Mouse (Mus musculus): Measurements from ENCODE around the gene Myo18a.
A peak's percentile ranks its signal among the peaks of the same experiment; 100 is the strongest.

The Myo18a gene

GRCm38 (mm10) chr11:77771879-77772713 lies 9.1 kb downstream of the Myo18a start:
- DNase-seq (ENCODE audit: low spot score), result peak; percentile 81

GRCm38 (mm10) chr11:77775701-77776400 lies 12.8 kb downstream of the Myo18a start:
- DNase-seq (ENCODE audit: low spot score), result no peak

GRCm38 (mm10) chr11:77777436-77777835 lies 14.4 kb downstream of the Myo18a start:
- no peak for DNase-seq (ENCODE audit: low spot score)

- DNase-seq (ENCODE audit: low spot score), result no peak
Observed at GRCm38 (mm10) chr11:77777937-77778336, 14.9 kb downstream of the Myo18a start.

GRCm38 (mm10) chr11:77779240-77779639 lies 16.2 kb downstream of the Myo18a start:
- no peak for DNase-seq (ENCODE audit: low spot score)

- no peak for DNase-seq (ENCODE audit: low spot score)
Observed at GRCm38 (mm10) chr11:77781088-77781487, 18.0 kb downstream of the Myo18a start.

GRCm38 (mm10) chr11:77782104-77782815 lies 19.2 kb downstream of the Myo18a start:
- DNase-seq (ENCODE audit: low spot score), result no peak

GRCm38 (mm10) chr11:77783211-77783746 lies 20.2 kb downstream of the Myo18a start:
- peak; percentile 66 for DNase-seq (ENCODE audit: low spot score)

- DNase-seq (ENCODE audit: low spot score), result no peak
Observed at GRCm38 (mm10) chr11:77783747-77784646, 21.0 kb downstream of the Myo18a start.

GRCm38 (mm10) chr11:77784894-77785293 lies 21.8 kb downstream of the Myo18a start:
- DNase-seq (ENCODE audit: low spot score), result no peak

- peak; percentile 83 for DNase-seq (ENCODE audit: low spot score)
Observed at GRCm38 (mm10) chr11:77785396-77785767, 22.3 kb downstream of the Myo18a start.

- DNase-seq (ENCODE audit: low spot score), result peak; percentile 92
Observed at GRCm38 (mm10) chr11:77785768-77786561, 22.9 kb downstream of the Myo18a start.

GRCm38 (mm10) chr11:77787707-77788106 lies 24.7 kb downstream of the Myo18a start, which contains the start of gene Gm10277:
TSS of gene Gm10277 (minus strand) at chr11:77787747.
- no peak for DNase-seq (ENCODE audit: low spot score)

- DNase-seq (ENCODE audit: low spot score), result no peak
Observed at GRCm38 (mm10) chr11:77789512-77789911, 26.5 kb downstream of the Myo18a start.

- DNase-seq (ENCODE audit: low spot score), result no peak
Observed at GRCm38 (mm10) chr11:77790286-77790685, 27.2 kb downstream of the Myo18a start.

GRCm38 (mm10) chr11:77791241-77791727 lies 28.2 kb downstream of the Myo18a start:
- no peak for DNase-seq (ENCODE audit: low spot score)

- DNase-seq (ENCODE audit: low spot score), result no peak
Observed at GRCm38 (mm10) chr11:77791752-77792565, 28.9 kb downstream of the Myo18a start.

- no peak for DNase-seq (ENCODE audit: low spot score)
Observed at GRCm38 (mm10) chr11:77792566-77792909, 29.5 kb downstream of the Myo18a start.

GRCm38 (mm10) chr11:77793238-77793930 lies 30.3 kb downstream of the Myo18a start:
- DNase-seq (ENCODE audit: low spot score), result peak; percentile 94
